Mouse (Mus musculus) hindbrain, embryonic 12.5 days (tissue): Measurements from ENCODE around the gene Ldhb. TPM values are rescaled to one million over a fixed set of nuclear protein-coding genes. Genes with fewer than 3 reads are reported as not detected.

Experiments used
- ATAC-seq: fragments of 200-750 bp; cut with Nextera tagmentation; 2 replicates; pipeline ENCODE4 v1.8.0; 2017; ENCODE audit warnings: moderate TSS enrichment; ENCODE audit not compliant: low FRiP score
- H3K27ac ChIP-seq: fragments of 300-500 bp; sonication (generic); 2 replicates; pipeline ENCODE4 v1.5.1; 2016; ENCODE audit warnings: mild to moderate bottlenecking
- H3K27me3 ChIP-seq: fragments of 300-500 bp; sonication (generic); 2 replicates; pipeline ENCODE4 v1.6.1; 2016; ENCODE audit warnings: mild to moderate bottlenecking
- H3K36me3 ChIP-seq: fragments of 300-500 bp; sonication (generic); 2 replicates; pipeline ENCODE4 v1.6.1; 2016; ENCODE audit warnings: mild to moderate bottlenecking
- H3K4me1 ChIP-seq: fragments of 300-500 bp; sonication (generic); 2 replicates; pipeline ENCODE4 v1.6.1; 2016
- H3K4me2 ChIP-seq: fragments of 300-500 bp; sonication (generic); replicated peaks from 2 replicates; pipeline ENCODE4 v1.6.1; 2016; ENCODE audit warnings: mild to moderate bottlenecking
- H3K4me3 ChIP-seq: fragments of 300-500 bp; sonication (generic); 2 replicates; pipeline ENCODE4 v1.5.1; 2016; ENCODE audit warnings: mild to moderate bottlenecking
- H3K9ac ChIP-seq: fragments of 300-500 bp; sonication (generic); 2 replicates; pipeline ENCODE4 v1.6.1; 2016; ENCODE audit warnings: mild to moderate bottlenecking, moderate library complexity
- H3K9me3 ChIP-seq: fragments of 300-500 bp; sonication (generic); replicated peaks from 2 replicates; pipeline ENCODE4 v1.6.1; 2016; ENCODE audit warnings: mild to moderate bottlenecking
- WGBS: fragments of 180-500 bp; shearing (Covaris S2); methylation state at CpG from one replicate; pipeline ENCODE4 v1.1.7; 2016; 5-methylcytosine and 5-hydroxymethylcytosine counted together
- polyA plus RNA-seq: library from polyadenylated mRNA; unstranded; fragments of >200 nt; fragmentation: Nextera tagmentation; extraction: Ambion mirVana; gene quantifications from 2 replicates; pipeline ENCODE4 v1.2.1, GENCODE M21; 2016

Gene Ldhb
- polyA plus RNA-seq, 1 experiment from 2014 or later = 413 TPM

GRCm38 (mm10) chr6:142462194-142462593, 45.6 kb downstream of the Ldhb start:
- Histone ChIP-seq H3K9me3 (no peaks in the 10 kb centered on the region), H3K4me2 (no peak overlapping the region), H3K4me3 (no peak overlapping the region), H3K27me3 (no peaks in the 10 kb centered on the region), H3K9ac (no peak overlapping the region), H3K36me3 (no peaks in the 10 kb centered on the region), H3K4me1 (peaks cover 10% of the 10 kb centered on the region), H3K27ac (no peak overlapping the region)
- ATAC-seq = no peak
- WGBS = 68% methylated on average over 6 of the region's 6 CpGs

GRCm38 (mm10) chr6:142459017-142459678, 48.6 kb downstream of the Ldhb start:
- Histone ChIP-seq H3K27me3 (no peaks in the 10 kb centered on the region), H3K9me3 (no peaks in the 10 kb centered on the region), H3K36me3 (no peaks in the 10 kb centered on the region), H3K4me3 (no peak overlapping the region), H3K9ac (no peak overlapping the region), H3K27ac (no peak overlapping the region), H3K4me2 (no peak overlapping the region; the same call in 1 of the 2 replicates), H3K4me1 (peaks cover 10% of the 10 kb centered on the region)
- ATAC-seq = peak; percentile 69
- WGBS = 69% methylated on average over 14 of the region's 14 CpGs

GRCm38 (mm10) chr6:142458010-142458409, 49.7 kb downstream of the Ldhb start:
- 39% methylated on average over 7 of the region's 7 CpGs for WGBS
- H3K27me3 ChIP-seq = no peaks in the 10 kb centered on the region
- peaks cover 10% of the 10 kb centered on the region for H3K4me1 ChIP-seq
- H3K9me3 ChIP-seq = no peaks in the 10 kb centered on the region
- no peak overlapping the region for H3K4me2 ChIP-seq
- no peak overlapping the region for H3K4me3 ChIP-seq
- ATAC-seq = peak; percentile 64
- H3K27ac ChIP-seq = no peak overlapping the region
- H3K36me3 ChIP-seq = no peaks in the 10 kb centered on the region
- H3K9ac ChIP-seq = no peak overlapping the region

GRCm38 (mm10) chr6:142455314-142455996, 52.3 kb downstream of the Ldhb start:
- H3K36me3 ChIP-seq = no peaks in the 10 kb centered on the region
- 71% methylated on average over 7 of the region's 7 CpGs for WGBS
- H3K27me3 ChIP-seq = no peaks in the 10 kb centered on the region
- no peak overlapping the region for H3K9ac ChIP-seq
- H3K27ac ChIP-seq = no peak overlapping the region
- H3K4me1 ChIP-seq = peaks cover 10% of the 10 kb centered on the region
- no peak for ATAC-seq
- H3K9me3 ChIP-seq = no peaks in the 10 kb centered on the region
- H3K4me2 ChIP-seq = no peak overlapping the region
- no peak overlapping the region for H3K4me3 ChIP-seq

- no peak for ATAC-seq
- H3K4me1 ChIP-seq = 0 out of 2 replicates have a peak, but pooled peaks cover 3% of the 10 kb centered on the region
These were observed 54.4 kb downstream of the Ldhb start for GRCm38 (mm10) chr6:142453311-142453710.

GRCm38 (mm10) chr6:142451381-142451780, 56.4 kb downstream of the Ldhb start:
- no peaks in the 10 kb centered on the region for H3K27me3 ChIP-seq
- no peaks in the 10 kb centered on the region for H3K36me3 ChIP-seq
- no peak overlapping the region for H3K4me2 ChIP-seq
- H3K4me3 ChIP-seq = no peak overlapping the region
- ATAC-seq = no peak
- H3K9me3 ChIP-seq = no peaks in the 10 kb centered on the region
- no peaks in the 10 kb centered on the region for H3K4me1 ChIP-seq
- 77% methylated on average over 12 of the region's 12 CpGs for WGBS
- H3K9ac ChIP-seq = no peak overlapping the region
- no peak overlapping the region for H3K27ac ChIP-seq

More at GRCm38 (mm10) chr6:142453311-142453710, 54.4 kb downstream of the Ldhb start:
- no peaks in the 10 kb centered on the region for H3K9me3 ChIP-seq
- 81% methylated on average over 2 of the region's 2 CpGs for WGBS
- H3K27me3 ChIP-seq = no peaks in the 10 kb centered on the region
- no peak overlapping the region for H3K4me3 ChIP-seq
- H3K4me2 ChIP-seq = no peak overlapping the region
- H3K36me3 ChIP-seq = no peaks in the 10 kb centered on the region
- no peak overlapping the region for H3K9ac ChIP-seq
- no peak overlapping the region for H3K27ac ChIP-seq

Other genes with a start within 250 kb of the Ldhb start
- gene Iapp, start 209.5 kb downstream of the Ldhb start, polyA plus RNA-seq = 0.38 and 0.61 TPM in 2 replicates
- 0.46 and 0.83 TPM in 2 replicates for gene Slco1a5, start 185.0 kb downstream of the Ldhb start, polyA plus RNA-seq
- gene Pyroxd1, start 162.3 kb downstream of the Ldhb start, polyA plus RNA-seq = 23.6 and 26.0 TPM in 2 replicates
- gene Recql, start 120.9 kb downstream of the Ldhb start, polyA plus RNA-seq = 32.3 and 40.7 TPM in 2 replicates
- 95.7 and 108 TPM in 2 replicates for gene Golt1b, start 120.7 kb downstream of the Ldhb start, polyA plus RNA-seq
- 2.9 and 6.9 TPM in 2 replicates for gene Spx, start 94.5 kb downstream of the Ldhb start, polyA plus RNA-seq
- gene Gys2, start 34.8 kb downstream of the Ldhb start, polyA plus RNA-seq = 0.50 TPM in 1 of 2 replicates, not detected in the other
- gene Kcnj8, start 63.7 kb upstream of the Ldhb start, polyA plus RNA-seq = 4.3 and 4.9 TPM in 2 replicates
- gene Abcc9, start 194.4 kb upstream of the Ldhb start, polyA plus RNA-seq = 2.4 and 2.8 TPM in 2 replicates
- gene Cmas, start 248.7 kb upstream of the Ldhb start, polyA plus RNA-seq = 138 and 139 TPM in 2 replicates